Mouse (Mus musculus): Measurements from ENCODE around the gene Brd7. TPM values are rescaled to one million over a fixed set of nuclear protein-coding genes. Genes with fewer than 3 reads are reported as not detected.

Gene Brd7
- total RNA-seq, 2 experiments from 2014 or later, result 70.9 to 83.8 TPM

DNA sequence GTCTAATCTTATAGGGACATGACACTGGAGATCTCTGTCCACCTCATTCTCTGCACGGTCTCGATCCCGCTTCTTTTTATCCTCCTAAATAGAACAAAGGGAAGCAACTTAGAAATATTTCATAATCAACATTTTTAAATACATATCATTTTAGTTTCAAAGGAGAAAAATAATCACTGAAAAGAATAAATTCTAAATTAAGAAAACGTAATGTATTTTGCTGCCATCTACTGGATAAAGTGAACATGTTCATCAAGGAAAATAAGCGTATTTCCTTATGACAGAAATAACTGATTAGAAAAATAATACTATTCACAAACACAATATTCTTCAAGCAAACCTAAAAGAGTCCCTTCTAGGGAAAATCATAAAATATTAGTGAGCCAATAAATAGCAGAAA lies 4.0 kb downstream of the Brd7 start:
- intact Hi-C loops (cut with DNase I), result loop anchor here (2.0 to 5.0 kb wide), 2 partner anchors 85 to 156 kb away; partner anchors contain the start of gene Adcy7
- DNase-seq, result no peak

DNA sequence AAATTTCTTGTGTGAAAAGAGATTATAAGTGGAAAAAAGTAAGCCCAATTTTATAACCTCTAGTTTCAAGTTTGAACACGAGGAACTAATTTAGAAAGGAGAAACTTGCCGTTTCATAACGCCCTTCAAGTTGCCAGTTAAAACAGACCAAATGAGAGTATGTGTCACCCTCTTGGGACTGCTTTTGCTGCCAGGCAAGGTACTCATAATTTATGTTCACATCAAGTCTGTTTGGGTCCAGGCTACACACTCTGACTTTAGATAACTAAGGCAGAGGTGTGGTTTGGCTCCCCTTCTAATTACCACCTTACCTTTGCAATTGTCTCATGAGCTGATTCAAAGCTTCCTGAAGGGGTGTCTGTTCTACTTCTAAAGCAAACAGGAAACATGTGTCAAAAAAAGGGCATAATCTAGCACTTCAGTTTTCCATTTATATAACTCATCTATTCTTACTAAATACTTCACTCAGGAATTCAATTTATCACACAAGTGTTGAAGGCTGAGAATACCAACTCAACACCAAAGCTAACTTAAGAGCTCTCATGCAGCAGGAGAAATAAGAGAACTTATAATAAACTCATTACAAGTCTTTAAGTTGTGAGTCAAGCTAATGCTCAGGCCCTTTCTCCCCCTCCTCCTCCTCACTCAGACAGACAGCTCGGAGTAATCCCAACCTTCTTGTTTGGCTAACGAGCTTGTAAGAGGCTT lies 4.6 kb downstream of the Brd7 start:
- intact Hi-C loops (cut with DNase I), result loop anchor here (5.0 kb wide), 1 partner anchor 155 kb away; no protein-coding TSS in a partner anchor
- DNase-seq, result no peak

DNA sequence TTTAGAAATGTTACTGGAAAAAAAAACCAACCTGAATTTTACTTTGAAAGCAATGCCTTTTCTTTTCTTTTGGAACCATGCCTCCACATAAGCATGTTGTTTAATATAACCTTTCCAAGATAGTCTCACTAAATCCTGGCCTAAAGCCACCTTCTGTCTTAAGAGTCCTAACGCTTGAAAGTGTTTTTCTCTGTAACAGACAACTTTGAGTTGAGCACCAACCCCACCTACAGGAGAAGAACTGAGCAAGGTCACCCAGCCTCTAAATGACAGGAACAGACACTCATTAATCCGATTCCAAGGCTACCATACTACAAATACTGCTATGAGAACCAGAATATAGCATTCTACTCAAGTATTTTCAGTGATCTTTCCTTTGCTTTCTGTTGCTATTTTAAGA lies 12.9 kb downstream of the Brd7 start:
- intact Hi-C loops (cut with DNase I), result no loop called here
- DNase-seq, result no peak

DNA sequence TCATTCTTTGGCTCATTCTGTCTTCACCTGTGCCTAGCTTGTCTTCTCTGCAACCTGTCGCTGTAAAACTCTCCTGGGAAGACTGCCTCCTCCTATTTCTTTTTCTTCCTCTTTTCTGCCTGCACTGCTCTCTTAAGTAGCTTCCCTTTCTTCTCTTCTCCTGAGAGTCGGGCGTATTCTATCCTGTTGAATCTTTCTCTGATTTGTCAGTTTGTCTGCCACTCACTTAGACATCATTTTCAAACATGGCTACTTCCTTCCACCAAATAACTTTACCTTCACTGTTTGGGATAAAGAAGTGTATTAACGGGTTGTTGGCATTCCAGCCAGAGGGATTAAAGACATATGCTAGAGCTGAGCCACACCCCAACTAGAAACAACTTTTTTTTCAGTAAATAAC lies 20.0 kb downstream of the Brd7 start:
- no peak for DNase-seq
- intact Hi-C loops (cut with DNase I), result no loop called here

DNA sequence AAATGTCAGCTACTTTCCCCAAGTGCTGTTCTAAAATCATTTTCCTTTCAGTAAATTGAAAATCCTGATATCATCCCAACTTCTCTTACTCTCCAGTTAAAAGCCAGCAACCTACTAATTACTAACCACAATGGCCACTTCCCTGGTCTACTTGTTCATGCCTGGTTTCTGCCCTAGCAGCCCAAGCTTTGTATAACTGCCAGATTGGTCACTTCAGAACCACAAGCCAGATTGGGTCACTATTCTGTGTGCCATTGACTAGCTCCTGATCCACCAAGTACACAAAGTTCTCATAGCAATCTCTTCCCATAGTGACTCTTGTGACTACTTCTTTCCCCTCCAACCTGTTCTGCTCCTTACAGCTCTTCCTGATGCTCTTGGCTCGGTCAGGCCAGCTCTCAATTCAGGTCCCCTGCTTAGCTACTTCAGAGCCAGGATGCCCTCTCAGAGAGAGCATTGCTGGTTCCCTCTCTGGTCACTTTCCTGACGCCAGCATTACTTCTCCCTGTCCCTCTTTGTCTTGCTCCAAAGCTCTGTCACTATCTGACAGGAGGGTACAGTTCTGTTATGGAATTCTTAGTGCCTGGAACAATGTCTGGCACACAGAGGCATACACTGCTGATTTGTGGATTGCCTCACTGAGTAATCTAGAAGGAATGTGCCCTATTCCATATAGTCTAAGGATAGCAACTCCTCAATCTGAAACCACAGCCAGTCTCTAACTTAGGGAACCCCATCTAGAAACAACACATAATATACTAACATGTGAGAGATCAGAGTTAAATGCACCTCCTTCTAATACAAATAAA lies 21.9 kb downstream of the Brd7 start:
- intact Hi-C loops (cut with DNase I), result no loop called here
- no peak for DNase-seq

DNA sequence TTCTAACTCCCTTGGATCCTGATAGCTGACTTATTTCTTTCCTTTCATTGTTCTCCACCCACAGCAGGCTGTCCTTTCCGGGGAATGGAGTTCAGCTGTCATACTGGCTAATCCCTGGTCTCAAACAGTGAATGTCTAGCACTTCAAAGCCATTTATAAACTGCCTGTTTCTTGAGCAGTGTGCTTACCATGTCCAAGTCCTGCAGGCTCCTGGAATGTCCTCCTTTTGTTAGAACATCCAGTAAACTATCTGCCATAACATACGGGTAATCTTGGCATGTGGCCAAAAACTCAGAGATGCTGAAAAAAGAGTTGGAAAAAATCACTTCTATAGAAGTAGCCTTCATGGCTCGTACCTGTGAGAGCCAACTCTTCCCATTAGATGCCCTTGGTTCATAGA lies 22.8 kb downstream of the Brd7 start:
- intact Hi-C loops (cut with DNase I), result no loop called here
- no peak for DNase-seq

DNA sequence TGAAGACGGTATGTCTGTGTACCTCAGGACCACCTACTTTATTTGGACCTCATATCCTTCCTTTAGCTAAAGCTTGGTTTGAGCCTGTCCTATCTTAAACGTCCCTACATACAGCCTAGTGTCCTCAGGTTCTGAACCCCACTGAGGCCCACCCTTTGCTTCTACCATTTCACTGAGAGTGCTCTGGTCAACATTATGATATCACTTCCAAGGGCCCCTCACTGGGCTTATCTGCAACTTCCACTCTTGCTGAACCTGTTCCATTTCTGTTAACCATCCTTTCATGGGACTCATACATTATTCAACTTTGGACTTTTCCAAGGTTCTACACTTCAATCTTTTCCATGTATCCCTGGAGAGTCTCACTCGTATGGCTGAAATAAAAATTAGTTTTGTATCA lies 27.0 kb downstream of the Brd7 start:
- intact Hi-C loops (cut with DNase I), result no loop called here
- DNase-seq, result no peak

DNA sequence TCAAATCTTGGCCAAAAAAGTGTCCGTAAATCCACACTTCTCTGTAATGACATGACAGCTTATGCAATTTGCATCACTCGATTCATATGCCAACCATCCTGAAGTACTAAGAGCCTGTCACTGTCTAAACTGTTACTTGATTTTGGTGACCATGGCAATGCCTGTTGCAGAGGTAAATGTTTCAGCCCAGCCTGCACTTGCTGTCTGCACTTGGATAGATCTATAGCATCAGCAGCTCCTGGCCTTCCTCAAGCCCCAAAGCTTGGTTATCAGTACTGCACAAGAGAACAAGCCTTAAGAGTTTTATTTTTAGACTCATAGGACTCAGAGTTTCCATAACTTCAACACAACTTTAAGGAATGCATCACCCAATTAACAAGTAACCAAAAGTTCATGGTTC lies 27.6 kb downstream of the Brd7 start:
- intact Hi-C loops (cut with DNase I), result no loop called here
- DNase-seq, result no peak

DNA sequence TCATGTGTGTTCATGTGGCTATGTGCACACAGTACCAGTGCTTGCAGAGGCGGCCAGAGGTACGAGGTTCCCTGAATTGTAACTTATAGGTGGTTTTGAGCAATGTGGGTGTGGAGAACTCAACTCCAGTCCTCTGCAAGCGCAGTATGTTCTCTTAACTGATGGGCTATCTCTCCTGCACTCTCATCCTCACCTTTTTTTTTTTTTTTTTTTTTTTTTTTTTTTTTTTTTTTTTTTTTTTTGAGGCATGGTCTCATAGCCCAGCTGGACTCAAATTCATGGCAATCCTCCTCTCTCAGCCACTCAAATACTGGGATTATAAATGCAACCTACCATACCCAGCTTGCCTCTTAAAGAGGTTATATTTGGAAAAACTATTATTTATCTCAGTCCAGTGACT lies 31.2 kb downstream of the Brd7 start:
- DNase-seq, result no peak
- intact Hi-C loops (cut with DNase I), result no loop called here

DNA sequence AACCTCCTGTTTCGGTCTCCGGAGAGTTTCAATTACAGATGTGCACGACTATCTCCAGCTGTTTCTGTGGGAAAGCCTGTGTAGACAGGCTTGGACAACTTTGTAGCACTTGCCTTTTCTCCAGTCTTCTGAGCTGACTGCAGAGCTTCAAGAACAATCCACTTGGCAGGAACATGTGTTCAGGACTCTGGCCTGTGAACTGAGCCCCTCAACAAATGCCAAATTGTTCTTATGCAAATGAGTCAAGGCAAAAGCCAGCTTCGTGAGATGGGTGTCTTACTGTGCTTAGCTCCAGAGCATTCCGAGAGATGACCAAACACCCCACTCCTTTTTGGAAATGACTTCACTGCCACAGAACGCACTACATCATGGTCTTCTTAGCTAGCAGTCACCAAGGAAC lies 33.3 kb downstream of the Brd7 start:
- intact Hi-C loops (cut with DNase I), result no loop called here
- no peak for DNase-seq

DNA sequence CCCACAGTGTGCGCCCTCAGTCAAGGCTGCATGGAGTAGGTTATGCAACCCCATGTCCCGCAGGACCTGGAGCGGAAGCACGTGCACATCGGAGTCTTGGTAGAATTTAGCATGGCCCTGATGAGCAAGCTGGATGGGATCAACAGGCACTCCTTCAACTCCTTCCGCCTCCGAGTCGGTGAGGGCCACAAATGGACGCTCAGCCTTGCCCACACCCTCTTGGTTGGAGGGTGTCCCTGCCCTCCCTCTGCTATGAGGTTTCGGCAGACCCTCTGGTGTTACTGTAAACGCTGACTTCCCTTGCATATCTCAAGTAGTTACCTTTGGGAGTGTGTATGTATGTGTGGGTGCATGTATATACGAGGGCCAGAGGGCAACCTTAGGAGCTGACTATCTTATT lies 35.7 kb downstream of the Brd7 start:
- DNase-seq, result no peak
- intact Hi-C loops (cut with DNase I), result no loop called here

DNA sequence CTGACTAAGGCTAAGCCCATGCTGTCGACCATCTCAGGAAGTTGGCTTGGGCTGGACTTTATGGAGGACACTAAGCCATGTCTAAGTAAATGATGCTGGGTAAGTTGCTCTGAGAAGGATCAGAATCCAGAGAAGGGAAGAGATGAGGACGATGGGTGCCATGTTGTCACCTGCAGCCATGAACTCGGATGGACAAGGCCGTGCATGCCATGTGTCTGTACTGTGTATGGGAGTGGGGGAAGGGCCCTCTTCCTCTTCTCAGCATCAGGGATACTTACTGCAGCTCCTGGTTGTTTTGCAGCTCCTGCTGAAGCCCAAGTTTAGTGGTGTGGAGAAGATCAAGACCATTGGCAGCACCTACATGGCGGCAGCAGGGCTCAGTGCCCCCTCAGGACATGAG lies 36.2 kb downstream of the Brd7 start:
- intact Hi-C loops (cut with DNase I), result no loop called here
- DNase-seq, result no peak

DNA sequence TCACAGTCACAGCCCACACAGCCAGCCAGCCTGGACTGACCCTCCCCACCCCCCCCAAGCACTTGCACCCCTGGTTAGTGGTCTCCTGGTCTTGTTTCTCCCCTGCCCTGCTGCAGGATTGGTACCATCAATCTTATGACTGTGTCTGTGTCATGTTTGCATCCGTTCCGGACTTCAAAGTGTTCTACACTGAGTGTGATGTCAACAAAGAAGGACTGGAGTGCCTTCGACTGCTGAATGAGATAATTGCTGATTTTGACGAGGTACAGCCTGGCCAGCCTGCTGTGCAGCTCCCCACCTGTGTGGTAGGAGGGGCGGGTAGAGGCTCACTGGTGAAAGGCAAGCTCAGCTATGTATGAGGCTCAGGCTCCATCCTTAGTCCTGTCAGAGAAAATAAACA lies 36.7 kb downstream of the Brd7 start:
- no peak for DNase-seq
- intact Hi-C loops (cut with DNase I), result no loop called here

DNA sequence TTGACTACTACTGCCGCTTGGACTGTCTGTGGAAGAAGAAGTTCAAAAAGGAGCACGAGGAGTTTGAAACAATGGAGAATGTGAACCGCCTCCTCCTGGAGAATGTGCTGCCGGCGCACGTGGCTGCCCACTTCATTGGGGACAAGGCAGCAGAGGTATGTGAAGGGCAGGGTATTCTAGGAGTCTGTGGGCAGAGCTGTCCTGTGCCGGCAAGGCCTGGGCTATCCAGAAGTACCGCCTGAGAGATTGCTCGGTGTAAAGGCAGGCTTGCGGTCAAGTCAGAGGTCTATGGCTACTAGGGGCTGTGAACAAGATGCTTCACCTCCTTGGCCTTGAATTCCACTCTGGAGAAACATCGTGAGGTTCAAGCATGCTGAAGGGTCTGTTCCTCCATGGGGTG lies 37.2 kb downstream of the Brd7 start:
- intact Hi-C loops (cut with DNase I), result no loop called here
- no peak for DNase-seq

DNA sequence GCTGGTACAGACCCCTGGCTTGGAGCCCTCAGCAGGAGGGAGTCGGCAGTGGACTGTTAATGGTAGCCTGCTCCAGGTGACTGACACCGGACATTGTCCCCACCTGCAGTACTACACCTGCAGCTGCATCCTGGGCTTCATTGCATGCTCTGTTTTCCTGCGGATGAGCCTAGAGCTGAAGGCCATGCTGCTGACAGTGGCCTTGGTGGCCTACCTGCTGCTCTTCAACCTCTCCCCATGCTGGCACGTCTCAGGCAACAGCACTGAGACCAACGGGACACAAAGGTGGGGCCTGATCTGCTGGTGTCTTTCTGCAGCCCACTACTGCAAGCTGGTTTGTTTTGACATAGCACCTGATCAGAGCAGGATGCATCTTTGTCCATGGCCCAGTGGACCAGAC lies 38.5 kb downstream of the Brd7 start:
- no peak for DNase-seq
- intact Hi-C loops (cut with DNase I), result no loop called here

DNA sequence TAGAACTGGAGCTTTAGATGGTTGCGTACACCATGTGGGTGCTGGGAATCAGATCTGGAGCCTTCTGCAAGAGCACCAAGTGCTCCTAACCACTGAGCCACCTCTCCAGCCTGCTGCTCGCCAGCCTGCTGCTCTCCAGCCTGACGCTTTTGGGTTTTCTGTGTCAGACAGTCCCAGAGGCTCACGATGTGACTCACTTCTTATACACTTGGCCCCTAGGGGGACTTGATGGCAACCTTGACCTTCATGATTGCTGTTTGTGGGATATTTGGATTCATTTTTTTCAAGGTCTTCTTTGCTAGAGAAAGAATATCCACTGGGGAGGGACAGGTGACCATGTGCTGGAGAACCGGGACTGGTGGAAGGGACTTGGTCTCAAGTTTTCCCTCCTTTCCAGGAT lies 40.6 kb downstream of the Brd7 start:
- intact Hi-C loops (cut with DNase I), result no loop called here
- peak in 1 of 2 experiments; percentile 1 for DNase-seq

DNA sequence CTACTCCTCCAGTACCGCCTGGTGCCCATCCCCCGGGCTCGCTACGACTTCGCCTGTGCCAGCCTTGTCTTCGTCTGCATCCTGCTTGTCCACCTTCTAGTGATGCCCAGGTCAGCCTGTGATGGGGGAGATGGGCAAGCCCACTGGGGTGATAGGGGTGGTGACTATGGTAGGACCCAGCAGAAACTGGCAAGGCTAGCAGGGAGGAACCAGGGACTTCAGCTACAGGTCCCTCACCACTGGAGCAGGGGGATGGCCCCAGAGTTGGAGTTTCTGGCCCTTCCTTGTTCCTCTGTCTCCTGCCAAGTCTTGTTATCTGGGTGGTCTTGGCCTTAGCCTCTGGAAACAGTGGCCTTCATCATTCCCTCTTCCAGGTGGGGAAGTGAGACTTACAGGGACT lies 41.9 kb downstream of the Brd7 start:
- intact Hi-C loops (cut with DNase I), result no loop called here

DNA sequence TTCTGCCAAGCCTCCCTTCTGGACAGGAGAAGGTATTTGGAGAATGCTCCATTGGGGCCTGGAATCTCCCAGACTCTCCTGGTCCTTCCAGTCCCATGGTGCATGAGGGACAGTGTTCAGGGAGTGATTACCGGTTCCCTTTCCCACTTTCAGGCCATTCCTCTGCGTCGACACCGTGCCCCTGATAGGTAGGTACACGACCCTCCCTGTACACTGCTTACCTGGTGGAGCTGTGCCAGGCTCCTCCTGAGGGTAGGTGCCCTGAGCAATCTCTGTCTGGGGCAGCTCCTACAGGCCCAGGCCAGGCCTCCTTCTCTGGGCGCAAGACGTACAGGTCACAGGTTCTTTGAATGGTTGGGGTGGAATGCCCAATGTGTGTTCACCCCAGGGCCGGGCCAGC lies 43.8 kb downstream of the Brd7 start:
- intact Hi-C loops (cut with DNase I), result no loop called here
- DNase-seq, result no peak

More for the DNA sequence above, 41.9 kb downstream of the Brd7 start:
- no peak for DNase-seq

DNA sequence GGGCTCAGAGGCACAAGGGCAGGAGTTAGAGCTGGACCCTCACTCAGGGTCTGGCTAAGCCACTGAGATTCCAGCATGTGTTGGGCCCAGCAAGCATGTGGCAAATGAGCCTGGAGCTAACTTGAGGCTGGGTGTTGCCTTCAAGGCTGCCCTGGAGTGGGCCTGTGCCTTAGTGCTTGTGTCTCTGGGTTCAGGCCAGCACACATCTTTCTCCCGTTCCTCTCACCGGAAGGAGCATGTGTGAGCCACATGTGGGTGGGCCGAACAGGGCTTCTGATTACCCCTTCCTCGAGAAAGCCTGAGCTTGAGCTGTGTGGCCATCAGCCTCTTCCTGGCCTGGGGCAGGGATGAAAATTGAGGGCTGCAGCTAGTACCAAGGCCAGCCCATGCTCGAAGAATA lies 44.7 kb downstream of the Brd7 start:
- DNase-seq, result no peak
- intact Hi-C loops (cut with DNase I), result no loop called here

DNA sequence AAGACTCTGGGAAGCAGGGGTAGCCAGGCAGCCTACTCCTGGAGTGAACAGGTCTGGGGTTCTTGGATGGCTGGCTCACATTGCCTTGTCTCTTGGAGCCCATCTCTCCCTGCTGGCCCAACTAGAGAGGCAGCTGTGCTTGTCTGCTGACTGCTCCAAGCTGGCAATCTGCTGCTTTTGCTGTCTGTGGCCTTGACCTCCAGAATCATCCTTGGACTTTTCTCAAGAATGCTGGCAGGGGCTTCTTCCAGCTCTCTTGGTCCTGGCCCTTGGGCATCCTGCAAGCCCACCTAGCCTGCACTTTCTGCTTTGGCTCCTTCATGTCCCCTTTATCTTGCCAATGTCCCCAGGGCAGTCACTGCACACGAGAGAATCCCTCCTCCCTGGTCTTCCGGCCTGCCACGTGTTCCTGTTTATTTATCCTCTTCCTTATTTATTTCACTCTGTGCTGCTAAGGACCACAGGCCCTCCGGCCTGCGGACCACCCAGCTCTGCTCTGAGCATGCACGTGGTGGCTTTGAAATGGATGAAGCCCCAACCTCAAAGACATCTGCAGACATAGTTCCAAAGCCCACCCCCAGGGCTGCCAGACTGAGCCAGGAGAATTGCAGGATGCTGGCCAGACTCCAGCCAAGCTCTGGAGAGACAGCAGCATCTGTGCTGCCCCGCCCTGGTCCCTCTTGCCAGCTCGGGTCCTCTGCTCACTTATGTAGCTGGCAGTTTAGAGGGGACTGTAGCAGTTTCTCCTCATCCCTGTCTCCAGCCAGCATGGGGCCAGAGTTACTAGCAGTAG lies 45.7 kb downstream of the Brd7 start:
- peak; percentile 64 to 69 for DNase-seq
- intact Hi-C loops (cut with DNase I), result no loop called here

DNA sequence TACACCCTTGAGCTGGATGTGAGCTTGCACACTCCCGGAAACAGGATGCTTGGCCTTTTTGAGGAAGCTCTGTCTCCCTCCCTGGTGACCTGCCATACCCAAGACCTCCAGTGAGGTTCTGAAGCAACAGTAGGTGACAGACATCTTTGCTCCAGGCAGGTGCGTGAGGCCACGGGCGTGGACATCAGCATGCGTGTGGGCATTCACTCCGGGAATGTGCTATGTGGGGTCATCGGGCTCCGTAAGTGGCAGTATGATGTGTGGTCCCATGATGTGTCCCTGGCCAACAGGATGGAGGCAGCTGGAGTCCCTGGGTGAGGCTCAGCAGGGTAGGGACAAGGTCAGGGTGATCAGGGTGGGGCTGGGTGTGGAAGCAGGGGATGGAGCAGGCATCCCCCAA lies 46.7 kb downstream of the Brd7 start:
- DNase-seq, result no peak
- intact Hi-C loops (cut with DNase I), result no loop called here

All from heart, postnatal 36 days (tissue).